In the genomic region with DNA sequence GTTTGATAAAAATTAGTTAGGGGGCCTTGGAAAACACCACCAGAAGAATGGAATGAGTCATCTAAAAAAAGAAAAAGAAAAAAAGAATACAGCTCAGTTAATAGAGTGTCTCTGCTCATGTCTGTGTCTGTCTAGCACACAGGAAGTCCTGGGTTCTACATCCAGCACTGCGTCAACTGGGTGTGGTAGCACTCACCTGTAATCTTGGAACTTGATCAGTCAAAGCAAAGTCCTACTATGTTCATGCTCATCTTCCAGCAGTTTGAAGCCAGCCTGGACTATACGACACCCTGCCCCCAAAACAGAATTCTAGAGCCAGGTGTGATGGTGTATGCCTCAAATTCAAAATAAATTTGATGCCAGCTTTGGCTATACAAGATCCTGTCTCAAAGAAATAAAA, we compare ENCODE assay signal across 25 mouse cellular contexts. TPM values are rescaled to one million over a fixed set of nuclear protein-coding genes. Genes with fewer than 3 reads are reported as not detected.
DNase-seq lines count a peak whose midpoint lies in the region; ATAC-seq lines count a peak whose summit lies in the region.
"Had no signal": no experiment of that assay in that cellular context is flagged by ENCODE, and none has a peak within 500 bp of the region (broad histone marks: within the 10 kb centered on the region; RNA-seq: fewer than 3 reads in every experiment).

No protein-coding gene starts in this region.

- H3K4me1 ChIP-seq in brown adipose tissue, adult 24 weeks (ENCODE audit: control insufficient read depth, insufficient read depth, insufficient read length, low read length), result peaks cover 6% of the 10 kb centered on the region
- H3K4me1 ChIP-seq: embryonic facial prominence, embryonic 15.5 days had no signal

- peak; percentile 41 for ATAC-seq in inflammation-experienced regulatory T-cells, adult 6 months
- ATAC-seq: activated CD4-positive, CD25-positive, alpha-beta regulatory T cell, adult 4 months; forebrain, embryonic 14.5 days; forebrain, embryonic 16.5 days; Patski had no signal

- peak; percentile 50 for DNase-seq in CD4-positive helper T cell, adult 2 months (ENCODE audit: low read depth, low spot score)
- DNase-seq in CD4-positive, CD25-positive, alpha-beta regulatory T cell, adult 2 months (ENCODE audit: low read depth, low spot score), result peak; percentile 59
- no peak for DNase-seq in kidney, postnatal 36 days
- DNase-seq in urinary bladder, adult 2 months (ENCODE audit: low spot score), result no peak
- no peak for DNase-seq in right cerebral cortex, adult 18-20 months
- DNase-seq in cerebellum, adult 8-10 months, result no peak
- DNase-seq: adrenal gland, adult 8-10 months; adrenal gland, postnatal 25 days; cerebellum, adult 11-12 months; cerebellum, adult 2 months; cerebellum, adult 9-11 months; cerebellum, postnatal 14 days; cerebellum, postnatal 36 days; embryo, embryonic 11 days had no signal

- H3K4me3 ChIP-seq in brown adipose tissue, adult 24 weeks (ENCODE audit: insufficient read depth, low read depth, low read length), result no peak overlapping the region
- H3K4me3 ChIP-seq: embryonic facial prominence, embryonic 13.5 days; embryonic facial prominence, embryonic 15.5 days; erythroblast, embryonic 14.5 days; forebrain, embryonic 10.5 days; forebrain, embryonic 12.5 days had no signal

- H3K27ac ChIP-seq in brown adipose tissue, adult 24 weeks (replicated peaks; ENCODE audit: low read depth, low read length), result peak overlapping the region; percentile 7; the same call in 1 of the 2 replicates
- H3K27ac ChIP-seq: embryonic facial prominence, embryonic 13.5 days; embryonic facial prominence, embryonic 15.5 days; forebrain, embryonic 10.5 days; forebrain, embryonic 12.5 days had no signal

RNA-seq across cellular contexts. Expression of a gene that starts 8.1 kb away (rescaled TPM):
- 23.1 and 29.4 TPM in 2 replicates for polyA plus RNA-seq in brown adipose tissue, adult 24 weeks (2012; ENCODE audit: insufficient read depth, insufficient read length, missing spikeins)
- 100 to 1,000 TPM; 148 to 162 (median 162) TPM for polyA plus RNA-seq in inflammation-experienced regulatory T-cells, adult 6 months (2017; shearing (Covaris generic))
- 17.0 and 18.3 TPM in 2 replicates for polyA plus RNA-seq in urinary bladder, adult 2 months (2012; rRNA removed)
- polyA plus RNA-seq: erythroblast, embryonic 14.5 days had no signal

Comparison
In these comparisons a context has a peak if more than half of its experiments do, and no peak if none do; other contexts are left out.
1. DNase-seq: peak in CD4-positive helper T cell, adult 2 months (single experiment) and CD4-positive, CD25-positive, alpha-beta regulatory T cell, adult 2 months (single experiment); none in kidney, postnatal 36 days (0 of 2), urinary bladder, adult 2 months (single experiment), right cerebral cortex, adult 18-20 months (single experiment) and cerebellum, adult 8-10 months (single experiment).